Mouse (Mus musculus) B cell, adult (primary cell): ENCODE measurements around the gene Cstf3. TPM values are rescaled to one million over a fixed set of nuclear protein-coding genes. Genes with fewer than 3 reads are reported as not detected.

ENCODE experiments used
- total RNA-seq: library from RNA; stranded (reverse); gene quantifications from 4 replicates; pipeline ENCODE4 v1.2.4, GENCODE M21; 2023; ENCODE audit not compliant: inconsistent age

The Cstf3 gene
- 57.7 to 63.5 TPM (median 58.7 TPM) in 4 replicates for total RNA-seq

GRCm38 (mm10) chr2:104590068-104590828, at the start of gene Cstf3:
Gene Cstf3, plus strand, starts transcription at chr2:104590523.

GRCm38 (mm10) chr2:104711585-104712485, 121.5 kb downstream of the Cstf3 start, which contains the start of gene Tcp11l1:
Gene Tcp11l1, minus strand, starts transcription at chr2:104712169.

Other genes starting within 250 kb of the Cstf3 start
- not detected in 4 replicates for gene D430041D05Rik, start 179.5 kb upstream of the Cstf3 start, total RNA-seq
- gene Hipk3, start 96.1 kb upstream of the Cstf3 start, total RNA-seq: 50.9 to 61.5 TPM (median 54.9 TPM) in 4 replicates
- 1.2 to 2.9 TPM (median 2.0 TPM) in 4 replicates for gene Tcp11l1, start 121.6 kb downstream of the Cstf3 start, total RNA-seq
- not detected in 4 replicates for gene Pin1rt1, start 125.9 kb downstream of the Cstf3 start, total RNA-seq
- 0.51 TPM in 1 of 4 replicates, not detected in the others for gene Depdc7, start 152.4 kb downstream of the Cstf3 start, total RNA-seq
- 10.6 to 12.5 TPM (median 12.5 TPM) in 4 replicates for gene Qser1, start 226.2 kb downstream of the Cstf3 start, total RNA-seq